Comparison of ENCODE assay signal across 8 mouse cellular contexts in the genomic region with DNA sequence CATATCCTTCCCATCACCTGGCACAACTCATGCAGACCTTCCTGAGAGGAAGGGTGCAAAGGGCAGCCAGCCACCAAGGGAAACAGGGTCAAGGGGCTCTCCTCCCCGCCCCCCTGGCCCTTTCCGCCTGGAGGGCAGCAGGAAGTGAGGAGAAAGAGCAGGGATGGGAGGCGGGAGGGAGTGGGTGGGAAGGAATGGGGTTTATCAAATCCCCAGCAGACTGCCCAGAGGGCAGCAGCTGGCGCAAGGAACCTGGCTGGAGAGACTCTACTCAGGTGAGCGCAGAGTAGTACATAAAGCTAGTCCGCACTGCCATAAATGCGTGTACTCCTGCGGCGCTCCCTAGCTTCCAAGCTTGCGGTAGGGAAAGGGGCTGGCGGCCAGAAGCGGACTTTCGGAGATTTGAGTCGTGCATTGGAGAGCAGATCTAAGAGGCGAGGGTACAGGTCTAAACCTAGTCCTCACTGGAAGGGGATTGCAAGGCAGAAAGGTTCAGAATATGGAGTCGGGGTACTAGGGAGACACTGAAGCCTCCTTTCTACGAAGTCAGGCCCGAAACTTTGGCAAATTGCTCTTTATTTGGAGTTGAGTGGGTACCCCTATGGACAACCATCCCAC. TPM values are rescaled to one million over a fixed set of nuclear protein-coding genes. Genes with fewer than 3 reads are reported as not detected.
DNase-seq lines count a peak whose midpoint lies in the region; ATAC-seq and TF ChIP-seq lines count a peak whose summit lies in the region.

Hyal2 (plus strand) TSS at position 244 of the 618 bp plus-strand sequence.

- intact Hi-C loops in gastrocnemius, postnatal 14 days (cut with DNase I; ENCODE audit: low total_unique reads): no loop called here

- in situ Hi-C loops in ES-E14 (cut with MboI; ENCODE audit: low sequenced_read_pairs in 2 of 2, unreplicated experiment in 2 of 2): no loop called here

- WGBS in limb, embryonic 12.5 days: 7% methylated on average over 18 of the region's 18 CpGs
- WGBS in midbrain, embryonic 15.5 days: 4% methylated on average over 18 of the region's 18 CpGs

- peaks cover 0 to 25% of the 10 kb centered on the region in 2 experiments; a peak in 3 of 4 replicates for H3K4me1 ChIP-seq in ES-E14 (ENCODE audit: control insufficient read depth in 2 of 2, insufficient read depth in 2 of 2, low read length in 2 of 2, poor library complexity in 1 of 2)
- H3K4me1 ChIP-seq in limb, embryonic 12.5 days (replicated peaks): peaks cover 49% of the 10 kb centered on the region
- peaks cover 59% of the 10 kb centered on the region for H3K4me1 ChIP-seq in midbrain, embryonic 15.5 days

- no peaks in the 10 kb centered on the region for H3K27me3 ChIP-seq in limb, embryonic 12.5 days
- H3K27me3 ChIP-seq in midbrain, embryonic 15.5 days (replicated peaks): no peaks in the 10 kb centered on the region

- no peak for ATAC-seq in inflammation-experienced regulatory T-cells, adult 6 months
- no peak for ATAC-seq in limb, embryonic 12.5 days (ENCODE audit: insufficient number of reproducible peaks, insufficient read depth, low FRiP score, low TSS enrichment, low read depth)
- no peak for ATAC-seq in midbrain, embryonic 15.5 days (replicated peaks)

- no peak within 1 kb of the TSS for H3K27ac ChIP-seq in ES-E14 (ENCODE audit: insufficient read depth, low read depth, low read length, poor library complexity, severe bottlenecking)
- peak within 1 kb of the TSS; percentile 90 for H3K27ac ChIP-seq in limb, embryonic 12.5 days
- H3K27ac ChIP-seq in midbrain, embryonic 15.5 days: peak within 1 kb of the TSS; percentile 89

- DNase-seq in ES-E14 (ENCODE audit: low read depth, low spot score): no peak
- DNase-seq in adrenal gland, postnatal 14 days: peak; percentile 73
- DNase-seq in gastrocnemius, postnatal 14 days: no peak
- DNase-seq in right cerebral cortex, postnatal 36 days (ENCODE audit: low spot score in 2 of 2): no peak
- no peak for DNase-seq in frontal cortex, postnatal 10 days (ENCODE audit: low spot score in 2 of 2)

- H3K4me3 ChIP-seq in ES-E14 (ENCODE audit: insufficient read depth in 1 of 2, low read depth in 1 of 2, low read length in 2 of 2, poor library complexity in 1 of 2, severe bottlenecking in 1 of 2): peak within 1 kb of the TSS; percentile 67 to 81
- H3K4me3 ChIP-seq in limb, embryonic 12.5 days (replicated peaks): peak within 1 kb of the TSS; percentile 81
- peak within 1 kb of the TSS; percentile 94 for H3K4me3 ChIP-seq in midbrain, embryonic 15.5 days

- peaks cover 21% of the 10 kb centered on the region for H3K36me3 ChIP-seq in ES-E14 (ENCODE audit: control insufficient read depth, insufficient read depth, low read length, poor library complexity, severe bottlenecking)
- H3K36me3 ChIP-seq in limb, embryonic 12.5 days: peaks cover 49% of the 10 kb centered on the region
- H3K36me3 ChIP-seq in midbrain, embryonic 15.5 days (replicated peaks): peaks cover 32% of the 10 kb centered on the region

- H3K9me3 ChIP-seq in ES-E14 (ENCODE audit: control insufficient read depth, insufficient read depth, low read depth, low read length): no peaks in the 10 kb centered on the region
- H3K9me3 ChIP-seq in limb, embryonic 12.5 days: no peaks in the 10 kb centered on the region
- H3K9me3 ChIP-seq in midbrain, embryonic 15.5 days: no peaks in the 10 kb centered on the region

- peak within 1 kb of the TSS; percentile 35; the same call in 1 of the 2 replicates for H3K9ac ChIP-seq in ES-E14 (ENCODE audit: insufficient read depth, low read depth, low read length, poor library complexity, severe bottlenecking)
- H3K9ac ChIP-seq in limb, embryonic 12.5 days (replicated peaks): peak within 1 kb of the TSS; percentile 88
- peak within 1 kb of the TSS; percentile 88 for H3K9ac ChIP-seq in midbrain, embryonic 15.5 days

- peak within 1 kb of the TSS; percentile 96 for H3K4me2 ChIP-seq in limb, embryonic 12.5 days
- H3K4me2 ChIP-seq in midbrain, embryonic 15.5 days: peak within 1 kb of the TSS; percentile 84

TF ChIP-seq in ES-E14, 5 proteins besides CTCF, POLR2A, EP300 and RAD21:
- TF ChIP-seq ZC3H11A (IDR thresholded peaks at IDR 0.05; ENCODE audit: borderline replicate concordance, low read depth, low read length) (no peak), HCFC1 (IDR thresholded peaks at IDR 0.05; ENCODE audit: borderline replicate concordance, insufficient read depth, low read length) (no peak), MAFK (IDR thresholded peaks at IDR 0.05; ENCODE audit: insufficient read depth, low read depth, low read length) (no peak), CHD2 (IDR thresholded peaks at IDR 0.05; ENCODE audit: low read depth, low read length) (no peak), ZNF384 (IDR thresholded peaks at IDR 0.05; ENCODE audit: low read depth, low read length) (no peak)

RNA-seq across cellular contexts. Expression of gene Hyal2, which starts in this region (rescaled TPM):
- total RNA-seq in ES-E14 (2012; rRNA removed): 68.1 and 117 TPM in 2 replicates
- total RNA-seq in adrenal gland, postnatal 14 days (2021): 35.0 and 38.9 TPM in 2 replicates
- 10 to 100 TPM; 12.7 to 14.5 TPM for total RNA-seq in gastrocnemius, postnatal 14 days (2021)
- polyA plus RNA-seq in inflammation-experienced regulatory T-cells, adult 6 months (2017; shearing (Covaris generic)): 10 to 100 TPM in 2 of 3 experiments, 1 to 10 TPM in 1; 8.2 to 13.9 (median 10.3) TPM
- 127 and 128 TPM in 2 replicates for polyA plus RNA-seq in limb, embryonic 12.5 days (2016; fragmentation: Nextera tagmentation; extraction: Ambion mirVana)
- polyA plus RNA-seq in midbrain, embryonic 15.5 days (2015; fragmentation: Nextera tagmentation; extraction: Ambion mirVana): 82.9 and 88.7 TPM in 2 replicates

Comparison
In these comparisons a context has a peak if more than half of its experiments do, and no peak if none do; other contexts are left out.
1. H3K9ac ChIP-seq: peak in every context shown above with its lines; median percentile 88 in limb, embryonic 12.5 days; 88 in midbrain, embryonic 15.5 days; 35 in ES-E14.